Mouse (Mus musculus) midbrain, postnatal 0 days (tissue): ENCODE measurements around the gene Rem2. TPM values are rescaled to one million over a fixed set of nuclear protein-coding genes. Genes with fewer than 3 reads are reported as not detected.

Source experiments
- ATAC-seq: fragments of 200-750 bp; cut with Nextera tagmentation; 2 replicates; pipeline ENCODE4 v1.8.0; 2017; ENCODE audit warnings: moderate number of reproducible peaks, mild to moderate bottlenecking, moderate TSS enrichment, moderate library complexity; ENCODE audit not compliant: low FRiP score
- DNase-seq: peaks from one replicate; pipeline ENCODE4 v3.0.0-alpha.2; 2015; ENCODE audit warnings: low spot score
- H3K27ac ChIP-seq: fragments of 300-500 bp; sonication (generic); 2 replicates; pipeline ENCODE4 v1.5.1; 2014; ENCODE audit warnings: low read depth, mild to moderate bottlenecking, low read length, mixed read lengths
- H3K27me3 ChIP-seq: fragments of 300-500 bp; sonication (generic); 2 replicates; pipeline ENCODE4 v1.6.1; 2014; ENCODE audit warnings: low read length, control low read depth, mixed read lengths; ENCODE audit not compliant: insufficient read depth
- H3K36me3 ChIP-seq: fragments of 300-500 bp; sonication (generic); 2 replicates; pipeline ENCODE4 v1.6.1; 2014; ENCODE audit warnings: low read length, control low read depth, mixed read lengths; ENCODE audit not compliant: insufficient read depth
- H3K4me1 ChIP-seq: fragments of 300-500 bp; sonication (generic); 2 replicates; pipeline ENCODE4 v1.6.1; 2014; ENCODE audit warnings: mild to moderate bottlenecking, control low read depth, antibody characterized with exemption, low read length, mixed read lengths; ENCODE audit not compliant: insufficient read depth
- H3K4me2 ChIP-seq: fragments of 300-500 bp; sonication (generic); 2 replicates; pipeline ENCODE4 v1.6.1; 2014; ENCODE audit warnings: low read depth, mild to moderate bottlenecking, low read length, mixed read lengths; ENCODE audit not compliant: poor library complexity, severe bottlenecking
- H3K4me3 ChIP-seq: fragments of 300-500 bp; sonication (generic); 2 replicates; pipeline ENCODE4 v1.5.1; 2014; ENCODE audit warnings: low read depth, mild to moderate bottlenecking, low read length, moderate library complexity
- H3K9ac ChIP-seq: fragments of 300-500 bp; sonication (generic); replicated peaks from 2 replicates; pipeline ENCODE4 v1.6.1; 2014; ENCODE audit warnings: mild to moderate bottlenecking, low read length, moderate library complexity, mixed read lengths; ENCODE audit not compliant: poor library complexity, severe bottlenecking
- H3K9me3 ChIP-seq: fragments of 300-500 bp; sonication (generic); 2 replicates; pipeline ENCODE4 v1.6.1; 2016; ENCODE audit warnings: low read length, control low read depth
- CTCF ChIP-seq: IDR thresholded peaks from 2 replicates; pipeline ENCODE4 v1.5.1; 2016; ENCODE audit warnings: antibody characterized with exemption, mild to moderate bottlenecking
- WGBS: fragments of 180-500 bp; shearing (Covaris S2); extraction: QIAGEN DNeasy Blood & Tissue Kit; methylation state at CpG from one replicate; pipeline ENCODE4 v1.1.7; 2014; 5-methylcytosine and 5-hydroxymethylcytosine counted together
- polyA plus RNA-seq: library from polyadenylated mRNA; unstranded; fragments of >200 nt; fragmentation: Nextera tagmentation; extraction: Ambion mirVana; gene quantifications from 2 replicates; pipeline ENCODE4 v1.2.1, GENCODE M21; 2015
- total RNA-seq: library from RNA; depleted of rRNA; stranded (reverse); fragments of >200 nt; gene quantifications from 2 replicates; pipeline ENCODE4 v1.2.3, GENCODE M21; 2014

Gene Rem2
- total and polyA plus RNA-seq, 2 experiments from 2014 or later, result 34.0 to 47.4 TPM

DNA sequence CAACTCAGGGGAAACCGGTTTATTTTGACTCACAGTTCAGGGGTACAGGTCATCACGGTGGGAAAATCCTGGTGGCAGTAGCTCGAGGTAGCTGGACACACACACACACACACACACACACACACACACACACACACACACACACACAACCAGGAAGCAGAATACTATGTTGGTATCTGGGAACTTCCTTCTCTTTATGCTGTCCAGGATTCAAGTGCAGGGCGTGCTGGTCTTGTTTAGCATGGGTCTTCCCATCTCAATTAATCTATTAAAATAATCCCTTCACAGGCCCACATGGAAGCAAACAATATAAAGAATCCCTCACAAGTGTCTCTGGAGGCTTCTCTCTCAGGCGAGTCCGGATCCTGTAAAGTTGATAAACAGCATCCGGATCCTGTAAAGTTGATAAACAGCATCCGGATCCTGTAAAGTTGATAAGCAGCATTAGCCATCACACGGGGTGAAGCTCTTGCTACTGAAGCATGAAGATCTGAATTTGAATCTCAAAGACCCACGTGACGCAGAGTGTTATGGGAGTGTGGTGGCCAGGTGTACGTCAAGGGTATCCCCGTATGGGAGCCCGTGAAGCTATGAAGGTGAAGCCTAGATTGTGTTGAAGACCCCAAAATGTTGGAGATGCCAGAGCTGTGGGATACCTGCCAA, 17.9 kb upstream of the Rem2 start:
- H3K27ac ChIP-seq, result no peak overlapping the region
- no peaks in the 10 kb centered on the region for H3K9me3 ChIP-seq
- H3K9ac ChIP-seq, result no peak overlapping the region
- WGBS, result 89% methylated on average over 14 of the region's 14 CpGs
- H3K4me2 ChIP-seq, result no peak overlapping the region
- ATAC-seq, result no peak
- no peak overlapping the region for H3K4me3 ChIP-seq
- H3K4me1 ChIP-seq, result no peaks in the 10 kb centered on the region
- no peak for DNase-seq
- no peaks in the 10 kb centered on the region for H3K27me3 ChIP-seq
- no peak for TF ChIP-seq CTCF
- no peaks in the 10 kb centered on the region for H3K36me3 ChIP-seq

DNA sequence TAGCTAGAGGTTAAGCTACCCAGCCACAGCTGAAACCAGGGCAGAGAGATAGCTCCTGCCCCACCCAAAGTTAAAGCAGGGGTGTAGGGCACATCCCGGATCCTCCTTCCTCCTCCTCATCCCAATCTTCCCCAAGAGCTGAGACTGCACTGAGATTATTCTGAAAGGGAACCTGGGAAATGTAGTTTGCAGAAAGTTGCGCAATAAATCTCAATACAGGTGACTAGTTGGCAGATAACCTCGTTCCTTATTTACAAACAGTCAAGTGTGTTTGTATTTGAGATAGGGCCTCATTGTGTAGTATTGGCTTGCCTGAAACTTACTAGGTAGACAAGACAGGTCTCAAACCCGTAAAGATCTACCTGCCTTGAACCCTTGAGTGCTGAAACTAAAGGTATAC, 13.8 kb upstream of the Rem2 start:
- 79% methylated on average over 4 of the region's 4 CpGs for whole genome bisulfite sequencing
- ATAC-seq (no peak), DNase-seq (no peak)
- Histone ChIP-seq H3K4me3 (no peak overlapping the region), H3K36me3 (no peaks in the 10 kb centered on the region), H3K27me3 (no peaks in the 10 kb centered on the region), H3K4me1 (no peaks in the 10 kb centered on the region), H3K4me2 (no peak overlapping the region), H3K9me3 (no peaks in the 10 kb centered on the region), H3K9ac (no peak overlapping the region), H3K27ac (no peak overlapping the region)
- no peak for TF ChIP-seq CTCF

DNA sequence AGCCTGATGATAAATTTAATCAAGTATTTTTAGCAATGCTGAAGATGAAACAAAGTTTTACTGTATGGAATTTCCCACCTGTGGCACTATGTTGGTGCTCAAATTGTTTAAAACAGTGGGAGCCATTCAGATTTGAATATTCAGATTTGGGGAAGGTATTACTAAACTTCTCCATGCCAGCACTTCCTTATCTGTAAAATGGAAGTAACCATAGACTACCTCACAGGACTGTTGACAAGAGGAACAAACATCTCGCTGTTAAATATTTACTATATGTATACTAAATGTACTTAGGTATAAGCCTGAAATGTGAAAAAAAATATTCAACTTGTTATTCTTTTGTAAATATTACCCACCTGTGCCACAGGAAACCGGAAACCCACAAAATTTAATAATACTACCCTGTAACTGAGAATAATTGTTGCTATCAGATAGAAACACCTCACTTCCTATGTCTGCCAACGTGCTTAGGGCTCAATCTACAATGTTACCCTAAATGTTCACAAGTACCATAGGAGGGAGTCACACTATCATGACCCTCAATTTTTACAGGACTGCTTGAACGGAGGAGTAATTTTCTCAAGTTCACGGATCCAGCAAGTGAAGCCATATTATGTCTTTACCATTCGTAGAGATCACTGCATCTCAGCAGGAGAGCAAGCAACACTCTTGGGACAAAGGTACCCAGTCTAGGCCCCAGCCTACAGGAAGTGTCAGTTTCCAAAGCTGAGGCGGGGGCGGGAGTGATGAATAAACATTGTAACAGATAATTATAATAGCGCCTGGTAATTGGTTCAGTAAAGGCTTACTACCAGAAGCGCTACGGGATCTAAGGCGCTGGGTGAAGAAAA, 12.6 kb upstream of the Rem2 start:
- DNase-seq (no peak), ATAC-seq (peak; percentile 14; the same call in 1 of the 2 replicates)
- Histone ChIP-seq H3K4me3 (peak overlapping the region; percentile 50), H3K9ac (peak overlapping the region; percentile 53), H3K9me3 (no peaks in the 10 kb centered on the region), H3K27me3 (no peaks in the 10 kb centered on the region), H3K36me3 (peaks cover 7% of the 10 kb centered on the region; the same call in 1 of the 2 replicates), H3K4me2 (peak overlapping the region; percentile 85), H3K27ac (0 out of 2 replicates have a peak overlapping the region, but pooled peaks have one; percentile 2), H3K4me1 (no peaks in the 10 kb centered on the region)
- 14% methylated on average over 12 of the region's 12 CpGs for WGBS
- no peak for TF ChIP-seq CTCF

- Histone ChIP-seq H3K27me3 (no peaks in the 10 kb centered on the region), H3K9me3 (no peaks in the 10 kb centered on the region), H3K4me2 (peak within 1 kb of the TSS; percentile 85), H3K27ac (peak within 1 kb of the TSS; percentile 3; the same call in 1 of the 2 replicates), H3K36me3 (peaks cover 13% of the 10 kb centered on the region), H3K9ac (peak within 1 kb of the TSS; percentile 53), H3K4me1 (no peaks in the 10 kb centered on the region), H3K4me3 (peak within 1 kb of the TSS; percentile 50)
- WGBS, result 0% methylated on average over 26 of the region's 35 CpGs
- ATAC-seq (peak; percentile 78), DNase-seq (peak; percentile 85)
- no peak for TF ChIP-seq CTCF
Observed at GRCm38 (mm10) chr14:54463959-54464292, 12.0 kb upstream of the Rem2 start, which contains the start of gene Lrp10. TSS of gene Lrp10 (plus strand) at chr14:54464137.

DNA sequence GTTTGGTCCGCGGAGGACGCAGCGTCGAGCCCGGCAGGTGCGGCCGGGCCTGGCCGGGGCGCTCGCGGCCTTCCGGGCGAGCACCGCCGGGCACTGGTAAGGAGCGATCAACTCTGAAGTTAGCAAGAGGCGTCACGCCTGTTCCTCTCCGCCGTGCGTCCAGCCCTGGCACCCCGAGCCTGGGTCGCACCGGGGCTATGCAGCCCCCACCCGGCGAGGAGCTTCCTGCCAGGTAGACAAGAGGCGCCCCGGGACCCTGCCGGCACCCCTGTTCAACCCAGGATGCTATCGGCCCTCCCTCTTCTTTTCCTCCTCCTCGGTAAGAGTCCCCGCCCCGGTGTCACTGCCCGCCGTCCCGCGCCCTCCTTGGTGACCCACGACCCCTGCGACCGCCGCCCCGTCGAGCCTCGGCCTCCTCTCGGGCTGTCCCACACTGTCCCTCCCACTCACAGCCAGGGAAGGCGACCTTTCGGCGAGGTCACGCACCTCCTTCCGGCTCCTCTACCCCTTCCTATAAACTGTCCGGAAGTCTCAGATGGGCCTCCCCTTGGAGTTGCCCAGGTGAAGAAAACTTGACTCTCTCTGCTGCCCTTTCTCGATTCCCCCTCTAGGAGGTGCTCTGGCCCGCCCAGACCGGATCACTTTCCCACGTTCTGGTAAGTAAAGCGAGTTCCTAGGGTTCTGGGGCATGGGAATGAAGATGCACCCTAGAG, 11.5 kb upstream of the Rem2 start:
- peak overlapping the region; percentile 3; the same call in 1 of the 2 replicates for H3K27ac ChIP-seq
- no peaks in the 10 kb centered on the region for H3K27me3 ChIP-seq
- DNase-seq, result peak; percentile 68
- H3K4me3 ChIP-seq, result peak overlapping the region; percentile 50
- under 1% methylated on average over 57 of the region's 57 CpGs for WGBS
- peak; percentile 59 for ATAC-seq
- peak; percentile 71 for TF ChIP-seq CTCF
- H3K36me3 ChIP-seq, result peaks cover 18% of the 10 kb centered on the region
- H3K4me1 ChIP-seq, result no peaks in the 10 kb centered on the region
- peak overlapping the region; percentile 53 for H3K9ac ChIP-seq
- no peaks in the 10 kb centered on the region for H3K9me3 ChIP-seq
- H3K4me2 ChIP-seq, result peak overlapping the region; percentile 85
